Mouse (Mus musculus): ENCODE measurements around the gene Olfr829. TPM values are rescaled to one million over a fixed set of nuclear protein-coding genes. Genes with fewer than 3 reads are reported as not detected.

Olfr829 gene
- not detected in 2 replicates for total RNA-seq (2023)

GRCm38 (mm10) chr9:18854633-18855032 is at the start of gene Olfr829:
Gene Olfr829 (plus strand): TSS chr9:18854933.

GRCm38 (mm10) chr9:18819426-18819825 is 35.3 kb upstream of the Olfr829 start, which contains the start of gene Olfr828:
Gene Olfr828 (minus strand): TSS chr9:18819526.

GRCm38 (mm10) chr9:18874393-18874792 is 19.7 kb downstream of the Olfr829 start, which contains the start of gene Olfr830:
Gene Olfr830 (plus strand): TSS chr9:18874693.

Other genes starting within 250 kb of the Olfr829 start
- gene Muc16, start 180.4 kb upstream of the Olfr829 start, total RNA-seq (2023), result not detected in 2 replicates
- gene Olfr24, start 90.9 kb upstream of the Olfr829 start, total RNA-seq (2023), result not detected in 2 replicates
- gene Olfr828, start 35.4 kb upstream of the Olfr829 start, total RNA-seq (2023), result not detected in 2 replicates
- not detected in 2 replicates for gene Olfr830, start 19.8 kb downstream of the Olfr829 start, total RNA-seq (2023)
- not detected in 2 replicates for gene Olfr832, start 82.2 kb downstream of the Olfr829 start, total RNA-seq (2023)
- not detected in 2 replicates for gene Olfr834, start 133.1 kb downstream of the Olfr829 start, total RNA-seq (2023)
- not detected in 2 replicates for gene Olfr835, start 177.8 kb downstream of the Olfr829 start, total RNA-seq (2023)